In genomic region chr9:56675696-56676095, GRCm38 (mm10) we compare ENCODE assay signal across 19 mouse cellular contexts.
DNase-seq lines count a peak whose midpoint lies in the region; ATAC-seq and TF ChIP-seq lines count a peak whose summit lies in the region.
"Had no signal": no experiment of that assay in that cellular context is flagged by ENCODE, and none has a peak within 500 bp of the region (broad histone marks: within the 10 kb centered on the region; RNA-seq: fewer than 3 reads in every experiment).

No protein-coding gene starts in this region.

- DNase-seq in left cerebral cortex, adult 2 months (ENCODE audit: extremely low spot score in 1 of 2, low spot score in 2 of 2) = no peak
- DNase-seq in left cerebral cortex, postnatal 25 days (ENCODE audit: low spot score in 2 of 2) = no peak
- DNase-seq in fat pad, adult 2 months (ENCODE audit: extremely low read depth, low read depth, low spot score) = peak; percentile 64
- DNase-seq: adrenal gland, adult 2 months; adrenal gland, postnatal 10 days; adrenal gland, postnatal 25 days; cerebellum, adult 11-12 months; cerebellum, adult 2 months; cerebellum, adult 9-10 months; cerebellum, postnatal 10 days; cerebellum, postnatal 25 days had no signal

- no peak overlapping the region for H3K4me3 ChIP-seq in left cerebral cortex, adult 2 months
- no peak overlapping the region for H3K4me3 ChIP-seq in intestine, postnatal 0 days (ENCODE audit: low read depth, low read length)
- H3K4me3 ChIP-seq: embryonic facial prominence, embryonic 10.5 days; embryonic facial prominence, embryonic 12.5 days; forebrain, embryonic 10.5 days; forebrain, embryonic 12.5 days had no signal

- H3K9me3 ChIP-seq in intestine, postnatal 0 days (ENCODE audit: control insufficient read depth) = no peaks in the 10 kb centered on the region
- H3K9me3 ChIP-seq: embryonic facial prominence, embryonic 12.5 days had no signal

- no peak overlapping the region for H3K9ac ChIP-seq in intestine, postnatal 0 days (ENCODE audit: low read depth, low read length)
- H3K9ac ChIP-seq: embryonic facial prominence, embryonic 12.5 days; forebrain, embryonic 12.5 days had no signal

- H3K36me3 ChIP-seq in intestine, postnatal 0 days (ENCODE audit: control insufficient read depth, insufficient read depth) = no peaks in the 10 kb centered on the region
- H3K36me3 ChIP-seq: embryonic facial prominence, embryonic 10.5 days; embryonic facial prominence, embryonic 12.5 days; forebrain, embryonic 10.5 days; forebrain, embryonic 12.5 days had no signal

- intact Hi-C loops in left cerebral cortex, adult 2 months (cut with DNase I) = no loop called here
- intact Hi-C loops in left cerebral cortex, postnatal 25 days (cut with DNase I) = no loop called here

- H3K27ac ChIP-seq in left cerebral cortex, adult 2 months = 0 out of 2 replicates have a peak overlapping the region, but pooled peaks have one; percentile 5
- no peak overlapping the region for H3K27ac ChIP-seq in intestine, postnatal 0 days (ENCODE audit: low read depth, low read length)
- H3K27ac ChIP-seq: embryonic facial prominence, embryonic 10.5 days; embryonic facial prominence, embryonic 12.5 days; forebrain, embryonic 10.5 days; forebrain, embryonic 12.5 days had no signal

- WGBS in intestine, postnatal 0 days = 89% methylated on average over 7 of the region's 7 CpGs

- ATAC-seq in megakaryocyte progenitor cell, adult 5-6 weeks (replicated peaks; ENCODE audit: poor library complexity) = no peak
- ATAC-seq in intestine, postnatal 0 days = no peak
- ATAC-seq: forebrain, embryonic 14.5 days; forebrain, embryonic 16.5 days had no signal

- TF ChIP-seq CTCF in left cerebral cortex, adult 2 months (IDR thresholded peaks at IDR 0.05) = no peak
- TF ChIP-seq CTCF in intestine, postnatal 0 days (IDR thresholded peaks at IDR 0.05; ENCODE audit: low read depth) = no peak

- H3K27me3 ChIP-seq in intestine, postnatal 0 days (replicated peaks; ENCODE audit: control insufficient read depth, insufficient read depth, low read length) = no peaks in the 10 kb centered on the region
- H3K27me3 ChIP-seq: embryonic facial prominence, embryonic 12.5 days had no signal

- H3K4me2 ChIP-seq in intestine, postnatal 0 days (replicated peaks; ENCODE audit: low read depth) = no peak overlapping the region
- H3K4me2 ChIP-seq: embryonic facial prominence, embryonic 12.5 days; forebrain, embryonic 12.5 days had no signal

- no peaks in the 10 kb centered on the region for H3K4me1 ChIP-seq in intestine, postnatal 0 days (replicated peaks; ENCODE audit: control insufficient read depth, insufficient read depth, low read length)
- H3K4me1 ChIP-seq: embryonic facial prominence, embryonic 10.5 days; embryonic facial prominence, embryonic 12.5 days; forebrain, embryonic 10.5 days; forebrain, embryonic 12.5 days had no signal
